Mouse (Mus musculus) layer of hippocampus, postnatal 14 days (tissue): ENCODE measurements at regions not wholly inside any gene's neighbourhood (a gene's known extent, or its start where the extent isn't known, plus 50 kb on each side); places are given as distances from the start of the nearest gene placed in this dataset.

Source experiments
- DNase-seq, 2 experiments: peaks; one replicate each; pipeline ENCODE4 v3.0.0; 2021 to 2022; ENCODE audit warnings: low spot score in 2 of 2, mixed read lengths in 1 of 2

GRCm38 (mm10) chr10:46905337-46905736 is 1327.7 kb downstream of the Hace1 start:
- DNase-seq: no peak

DNA sequence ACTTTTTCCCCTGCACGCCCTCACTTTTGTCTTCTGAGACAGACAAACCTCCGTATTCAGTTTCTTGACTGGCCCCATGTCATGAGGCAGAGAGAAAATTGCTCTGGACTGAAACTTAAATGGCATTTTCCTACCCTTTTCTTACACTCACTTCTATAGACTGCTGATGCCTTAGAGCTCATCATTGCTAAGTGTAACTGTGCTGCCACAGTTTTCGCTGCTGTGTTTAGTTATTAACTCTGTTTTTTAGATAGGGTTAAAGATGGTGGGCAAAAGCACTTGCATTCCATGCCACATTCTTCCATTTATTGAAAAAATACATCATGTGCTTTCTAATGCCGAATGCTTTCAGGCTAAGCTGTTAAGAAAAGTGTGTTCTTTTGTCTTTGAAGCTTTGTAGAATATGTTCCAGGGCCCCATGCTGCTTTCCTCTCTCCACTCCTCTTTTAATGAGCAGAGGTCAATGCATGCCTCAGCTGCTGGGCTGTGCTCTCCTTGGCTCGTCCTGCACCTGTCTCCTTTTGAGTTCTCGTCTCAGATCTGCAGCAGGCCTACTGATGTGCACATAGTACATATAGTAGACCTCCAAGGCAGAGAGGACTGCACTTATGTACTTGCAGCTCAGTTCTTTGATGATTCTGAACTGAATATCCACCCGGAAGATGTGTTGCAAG is 1345.0 kb downstream of the Hace1 start:
- DNase-seq: no peak

DNA sequence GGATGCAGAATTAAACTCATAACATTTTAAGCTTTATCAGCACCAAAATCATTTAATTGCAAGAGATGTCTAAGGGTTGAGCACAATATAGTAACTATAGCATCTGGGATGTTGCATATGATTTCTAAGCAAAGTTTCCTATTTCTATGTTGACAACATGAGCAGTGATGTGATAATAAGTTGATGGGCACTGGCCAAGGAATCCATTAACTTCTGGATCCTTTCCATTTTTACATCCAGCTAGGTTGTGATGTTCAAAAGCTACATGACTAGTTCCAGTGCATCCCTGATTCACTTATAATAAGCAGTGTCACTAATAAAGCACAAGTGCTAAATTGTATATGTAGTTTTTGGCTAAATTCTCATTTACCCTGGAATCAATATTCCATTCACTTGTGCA is 1356.7 kb downstream of the Hace1 start:
- DNase-seq: no peak

DNA sequence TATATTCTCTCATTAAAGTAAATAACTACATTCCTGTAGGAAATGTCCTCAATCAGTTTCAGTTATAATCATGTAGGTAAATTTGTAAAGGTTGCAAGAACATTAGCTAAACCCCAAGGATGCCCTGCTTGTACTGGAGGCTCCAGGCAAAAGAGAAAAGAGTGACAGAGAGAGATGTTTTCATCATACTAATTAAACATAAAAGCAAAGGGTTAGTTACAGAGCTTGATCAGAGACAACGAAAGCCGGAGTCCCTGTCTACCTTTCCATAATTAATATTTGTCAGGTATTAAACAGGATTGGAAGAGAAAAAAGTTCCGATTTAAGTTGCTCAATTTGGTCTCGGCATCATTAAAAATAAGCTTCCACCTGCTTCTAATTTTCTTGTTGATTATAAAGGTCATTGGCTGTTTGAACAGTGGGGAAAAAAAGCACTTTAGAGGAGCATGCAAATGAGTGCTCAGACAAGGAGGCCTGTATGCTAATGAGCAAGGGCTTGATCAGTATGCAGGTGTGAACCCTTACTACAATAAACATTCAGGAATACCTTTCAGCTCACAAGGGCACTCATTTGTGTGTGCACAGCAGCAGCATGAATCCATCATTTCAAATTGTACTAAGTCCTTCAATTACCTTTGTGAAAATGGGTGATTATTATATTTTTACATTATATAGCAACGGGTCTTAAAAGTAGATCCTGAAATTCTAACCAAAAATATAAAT is 1358.8 kb downstream of the Hace1 start:
- no peak for DNase-seq

- no peak for DNase-seq
Observed at GRCm38 (mm10) chr10:46939338-46939737, 1361.7 kb downstream of the Hace1 start.

- DNase-seq: no peak
Observed at GRCm38 (mm10) chr10:46939819-46940218, 1362.2 kb downstream of the Hace1 start.

GRCm38 (mm10) chr10:46952940-46953339 is 1375.3 kb downstream of the Hace1 start:
- no peak for DNase-seq

GRCm38 (mm10) chr10:46954701-46955100 is 1377.1 kb downstream of the Hace1 start:
- DNase-seq: no peak

GRCm38 (mm10) chr10:46980410-46980809 is 1402.8 kb downstream of the Hace1 start:
- DNase-seq: no peak

DNA sequence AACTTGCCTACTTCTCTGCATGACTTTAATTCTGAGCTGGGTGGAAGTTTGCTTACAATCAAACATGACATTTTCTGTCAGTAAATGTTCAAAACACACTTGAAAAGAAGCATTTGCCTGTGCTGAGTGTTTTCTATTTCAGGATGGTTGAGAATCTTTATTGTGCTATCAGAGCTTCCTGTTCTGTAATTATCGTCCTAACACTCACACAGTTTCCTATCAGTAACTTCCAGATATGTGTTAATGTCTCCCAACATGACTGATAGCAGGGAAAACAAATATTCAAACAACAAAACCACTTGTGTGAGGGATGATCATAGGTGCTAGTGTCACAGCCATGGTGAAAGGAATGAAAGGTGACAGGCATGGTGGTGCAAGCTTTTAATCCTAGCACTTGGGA is 1422.1 kb downstream of the Hace1 start:
- no peak for DNase-seq

- no peak for DNase-seq
Observed at GRCm38 (mm10) chr10:47028765-47029164, 1451.1 kb downstream of the Hace1 start.

GRCm38 (mm10) chr10:47054672-47055071 is 1477.0 kb downstream of the Hace1 start:
- DNase-seq: no peak

GRCm38 (mm10) chr10:47102551-47102950 is 1524.9 kb downstream of the Hace1 start:
- peak; percentile 17 to 69 for DNase-seq
